Mouse (Mus musculus): ENCODE results near the gene Grpr.

GRCm38 (mm10) chrX:163547042-163547441 lies 2.4 kb downstream of the Grpr start:
- no peak for TF ChIP-seq CTCF (IDR thresholded peaks at IDR 0.05; ENCODE audit: low read depth, low read length)
- no peak for TF ChIP-seq GATA1 (IDR thresholded peaks at IDR 0.05; ENCODE audit: borderline replicate concordance, low read length)

All from G1E (cell line).